Mouse (Mus musculus) ZHBTc4 (cell line): ENCODE measurements at regions not wholly inside any gene's neighbourhood (a gene's known extent, or its start where the extent isn't known, plus 50 kb on each side); places are given as distances from the start of the nearest gene placed in this dataset.

Experiments used
- DNase-seq: peaks from one replicate; pipeline ENCODE4 v3.0.0-alpha.2; 2011; ENCODE audit warnings: low read depth, low spot score

- peak; percentile 17 for DNase-seq
Observed at GRCm38 (mm10) chrX:76319552-76319951, 55.4 kb downstream of the Cldn34b3 start.
